Mouse (Mus musculus) heart, embryonic 10.5 days (tissue): Measurements from ENCODE around the gene BC107364. TPM values are rescaled to one million over a fixed set of nuclear protein-coding genes. Genes with fewer than 3 reads are reported as not detected.
"Not testable (repeated sequence)": the region's sequence is repeated elsewhere in the genome, so short reads cannot be mapped to it uniquely, and the experiment has no call there.

Experiments used
- DNase-seq: peaks from one replicate; pipeline ENCODE4 v3.0.0-alpha.2; 2017; ENCODE audit warnings: low spot score
- H3K27ac ChIP-seq: fragments of 300-500 bp; sonication (generic); 2 replicates; pipeline ENCODE4 v1.5.1; 2016; ENCODE audit warnings: mild to moderate bottlenecking
- H3K27me3 ChIP-seq: fragments of 300-500 bp; sonication (generic); 2 replicates; pipeline ENCODE4 v1.6.1; 2016; ENCODE audit warnings: mild to moderate bottlenecking; ENCODE audit not compliant: poor library complexity, insufficient read depth, severe bottlenecking
- H3K36me3 ChIP-seq: fragments of 300-500 bp; sonication (generic); 2 replicates; pipeline ENCODE4 v1.6.1; 2016; ENCODE audit warnings: mild to moderate bottlenecking, moderate library complexity
- H3K4me1 ChIP-seq: fragments of 300-500 bp; sonication (generic); 2 replicates; pipeline ENCODE4 v1.6.1; 2016; ENCODE audit warnings: mild to moderate bottlenecking
- H3K4me3 ChIP-seq: fragments of 300-500 bp; sonication (generic); 2 replicates; pipeline ENCODE4 v1.5.1; 2016; ENCODE audit warnings: mild to moderate bottlenecking, moderate library complexity
- H3K9me3 ChIP-seq: fragments of 300-500 bp; sonication (generic); 2 replicates; pipeline ENCODE4 v1.6.1; 2016; ENCODE audit warnings: mild to moderate bottlenecking, moderate library complexity
- WGBS: fragments of 180-500 bp; shearing (Covaris S2); methylation state at CpG from one replicate; pipeline ENCODE4 v1.1.7; 2016; 5-methylcytosine and 5-hydroxymethylcytosine counted together
- polyA plus RNA-seq: library from polyadenylated mRNA; unstranded; fragments of >200 nt; fragmentation: Nextera tagmentation; extraction: Ambion mirVana; gene quantifications from 2 replicates; pipeline ENCODE4 v1.2.1, GENCODE M21; 2016

The BC107364 gene
- polyA plus RNA-seq, 1 experiment from 2014 or later, result not detected

GRCm38 (mm10) chr3:96494456-96494855, 42.4 kb upstream of the BC107364 start:
- H3K4me3 ChIP-seq, H3K36me3 ChIP-seq, DNase-seq, H3K27ac ChIP-seq, H3K27me3 ChIP-seq, H3K4me1 ChIP-seq, H3K9me3 ChIP-seq: not testable (repeated sequence)
- WGBS, result 97% methylated on average over 7 of the region's 11 CpGs

- not testable (repeated sequence) for H3K4me3 ChIP-seq, H3K36me3 ChIP-seq, DNase-seq, H3K9me3 ChIP-seq, H3K27me3 ChIP-seq
- Histone ChIP-seq H3K4me1 (peaks cover 13% of the 10 kb centered on the region), H3K27ac (peak overlapping the region; percentile 81)
- WGBS, result 74% methylated on average over 7 of the region's 8 CpGs
Measured at GRCm38 (mm10) chr3:96489636-96490035, 37.5 kb upstream of the BC107364 start.

- under 1% methylated on average over 9 of the region's 31 CpGs for WGBS
- Histone ChIP-seq H3K27ac (peak overlapping the region; percentile 76; the same call in 1 of the 2 replicates), H3K4me1 (peaks cover 14% of the 10 kb centered on the region)
- not testable (repeated sequence) for H3K9me3 ChIP-seq, H3K27me3 ChIP-seq, H3K36me3 ChIP-seq, DNase-seq, H3K4me3 ChIP-seq
Measured at GRCm38 (mm10) chr3:96488907-96489629, 37.0 kb upstream of the BC107364 start.

- WGBS, result 0% methylated on average over 1 of the region's 55 CpGs
- H3K27me3 ChIP-seq, H3K36me3 ChIP-seq, DNase-seq, H3K9me3 ChIP-seq: not testable (repeated sequence)
- peak overlapping the region; percentile 88 for H3K27ac ChIP-seq
- H3K4me3 ChIP-seq, result peak overlapping the region; percentile 49
- peaks cover 14% of the 10 kb centered on the region for H3K4me1 ChIP-seq
Measured at GRCm38 (mm10) chr3:96488290-96488906, 36.3 kb upstream of the BC107364 start.

- peak overlapping the region; percentile 49 for H3K4me3 ChIP-seq
- 5% methylated on average over 26 of the region's 26 CpGs for WGBS
- no peaks in the 10 kb centered on the region for H3K9me3 ChIP-seq
- H3K36me3 ChIP-seq, result no peaks in the 10 kb centered on the region
- no peaks in the 10 kb centered on the region for H3K27me3 ChIP-seq
- DNase-seq, result no peak
- H3K27ac ChIP-seq, result peak overlapping the region; percentile 88
- peaks cover 14% of the 10 kb centered on the region for H3K4me1 ChIP-seq
Measured at GRCm38 (mm10) chr3:96487596-96488289, 35.6 kb upstream of the BC107364 start.

GRCm38 (mm10) chr3:96486828-96487559, 34.9 kb upstream of the BC107364 start:
- DNase-seq, H3K36me3 ChIP-seq, H3K27me3 ChIP-seq, H3K9me3 ChIP-seq: not testable (repeated sequence)
- Histone ChIP-seq H3K4me1 (peaks cover 14% of the 10 kb centered on the region), H3K27ac (peak overlapping the region; percentile 70), H3K4me3 (peak overlapping the region; percentile 40)
- WGBS, result 13% methylated on average over 8 of the region's 38 CpGs

- H3K9me3 ChIP-seq, H3K4me3 ChIP-seq, H3K27ac ChIP-seq, H3K27me3 ChIP-seq, DNase-seq, H3K36me3 ChIP-seq: not testable (repeated sequence)
- WGBS, result 0% methylated on average over 5 of the region's 34 CpGs
- peaks cover 14% of the 10 kb centered on the region for H3K4me1 ChIP-seq
Measured at GRCm38 (mm10) chr3:96486064-96486827, 34.1 kb upstream of the BC107364 start.

- peaks cover 14% of the 10 kb centered on the region for H3K4me1 ChIP-seq
- H3K27me3 ChIP-seq, result peaks cover 8% of the 10 kb centered on the region; the same call in 1 of the 2 replicates
- H3K36me3 ChIP-seq, result no peaks in the 10 kb centered on the region
- H3K4me3 ChIP-seq, result no peak overlapping the region
- WGBS, result 79% methylated on average over 2 of the region's 2 CpGs
- H3K27ac ChIP-seq, result no peak overlapping the region
- DNase-seq, result no peak
- no peaks in the 10 kb centered on the region for H3K9me3 ChIP-seq
Measured at GRCm38 (mm10) chr3:96485361-96485760, 33.3 kb upstream of the BC107364 start.

- no peak overlapping the region for H3K27ac ChIP-seq
- H3K4me1 ChIP-seq, result peaks cover 14% of the 10 kb centered on the region
- no peak overlapping the region for H3K4me3 ChIP-seq
- 72% methylated on average over 4 of the region's 4 CpGs for WGBS
- H3K9me3 ChIP-seq, result no peaks in the 10 kb centered on the region
- no peaks in the 10 kb centered on the region for H3K36me3 ChIP-seq
- H3K27me3 ChIP-seq, result peaks cover 8% of the 10 kb centered on the region; the same call in 1 of the 2 replicates
- no peak for DNase-seq
Measured at GRCm38 (mm10) chr3:96484921-96485320, 32.8 kb upstream of the BC107364 start.

GRCm38 (mm10) chr3:96483946-96484345, 31.8 kb upstream of the BC107364 start:
- Histone ChIP-seq H3K36me3 (no peaks in the 10 kb centered on the region), H3K4me1 (peaks cover 14% of the 10 kb centered on the region), H3K27ac (no peak overlapping the region), H3K9me3 (no peaks in the 10 kb centered on the region), H3K27me3 (peaks cover 8% of the 10 kb centered on the region; the same call in 1 of the 2 replicates), H3K4me3 (no peak overlapping the region)
- no peak for DNase-seq
- WGBS, result 89% methylated on average over 2 of the region's 2 CpGs

GRCm38 (mm10) chr3:96483044-96483443, 30.9 kb upstream of the BC107364 start:
- not testable (repeated sequence) for H3K36me3 ChIP-seq, H3K9me3 ChIP-seq, H3K4me3 ChIP-seq, DNase-seq, H3K27ac ChIP-seq
- H3K27me3 ChIP-seq, result peaks cover 12% of the 10 kb centered on the region
- peaks cover 14% of the 10 kb centered on the region for H3K4me1 ChIP-seq
- 47% methylated on average over 7 of the region's 7 CpGs for WGBS

GRCm38 (mm10) chr3:96482451-96482850, 30.3 kb upstream of the BC107364 start:
- Histone ChIP-seq H3K4me1 (peaks cover 14% of the 10 kb centered on the region), H3K4me3 (no peak overlapping the region), H3K36me3 (no peaks in the 10 kb centered on the region), H3K27ac (no peak overlapping the region), H3K9me3 (no peaks in the 10 kb centered on the region), H3K27me3 (peaks cover 18% of the 10 kb centered on the region)
- no peak for DNase-seq
- WGBS, result 89% methylated on average over 13 of the region's 13 CpGs
